Comparison of ENCODE assay signal across 24 mouse cellular contexts in genomic region chrX:53107127-53107526, GRCm38 (mm10).
"Had no signal": no experiment of that assay in that cellular context is flagged by ENCODE, and none has a peak within 500 bp of the region (broad histone marks: within the 10 kb centered on the region; RNA-seq: fewer than 3 reads in every experiment).

No protein-coding gene starts in this region.

- H3K4me3 ChIP-seq: gastrocnemius, adult 2 months; heart, embryonic 10.5 days; heart, embryonic 12.5 days; hindbrain, embryonic 10.5 days; hindbrain, embryonic 12.5 days; intestine, embryonic 15.5 days; layer of hippocampus, adult 2 months; left cerebral cortex, adult 2 months; limb, embryonic 10.5 days; limb, embryonic 12.5 days had no signal

- H3K9ac ChIP-seq: heart, embryonic 12.5 days; hindbrain, embryonic 12.5 days; hindbrain, embryonic 14.5 days; intestine, embryonic 15.5 days; limb, embryonic 12.5 days had no signal

- H3K27ac ChIP-seq: gastrocnemius, adult 2 months; heart, embryonic 10.5 days; hindbrain, embryonic 10.5 days; hindbrain, embryonic 12.5 days; hindbrain, embryonic 14.5 days; intestine, embryonic 15.5 days; layer of hippocampus, adult 2 months; left cerebral cortex, adult 2 months; limb, embryonic 10.5 days; limb, embryonic 12.5 days had no signal

- H3K27me3 ChIP-seq: heart, embryonic 12.5 days; hindbrain, embryonic 12.5 days; intestine, embryonic 15.5 days; limb, embryonic 12.5 days had no signal

- H3K4me1 ChIP-seq: heart, embryonic 10.5 days; heart, embryonic 12.5 days; hindbrain, embryonic 10.5 days; hindbrain, embryonic 12.5 days; intestine, embryonic 15.5 days; limb, embryonic 10.5 days; limb, embryonic 12.5 days had no signal

- H3K36me3 ChIP-seq: heart, embryonic 10.5 days; heart, embryonic 12.5 days; hindbrain, embryonic 10.5 days; hindbrain, embryonic 12.5 days; intestine, embryonic 15.5 days; limb, embryonic 10.5 days; limb, embryonic 12.5 days had no signal

- H3K4me2 ChIP-seq: heart, embryonic 12.5 days; hindbrain, embryonic 12.5 days; hindbrain, embryonic 14.5 days; intestine, embryonic 15.5 days; limb, embryonic 12.5 days had no signal

- ATAC-seq: hindbrain, embryonic 16.5 days; inflammation-experienced regulatory T-cells, adult 6 months; intestine, embryonic 15.5 days; intestine, postnatal 0 days had no signal

- H3K9me3 ChIP-seq: heart, embryonic 10.5 days; heart, embryonic 12.5 days; hindbrain, embryonic 10.5 days; hindbrain, embryonic 12.5 days; intestine, embryonic 15.5 days; limb, embryonic 10.5 days; limb, embryonic 12.5 days had no signal

- DNase-seq: gastrocnemius, adult 2 months; gastrocnemius, postnatal 10 days; gastrocnemius, postnatal 25 days; heart, adult 18-20 months; heart, postnatal 10 days; heart, postnatal 4 days; kidney, adult 18-20 months; kidney, adult 8-10 months; kidney, postnatal 10 days; kidney, postnatal 25 days; kidney, postnatal 4 days had no signal
